Mouse (Mus musculus) lung, embryonic 16.5 days (tissue): ENCODE measurements at regions not wholly inside any gene's neighbourhood (a gene's known extent, or its start where the extent isn't known, plus 50 kb on each side); places are given as distances from the start of the nearest gene placed in this dataset.

ENCODE experiments used
- ATAC-seq: fragments of 200-750 bp; cut with Nextera tagmentation; 2 replicates; pipeline ENCODE4 v1.8.0; 2017; ENCODE audit warnings: low read depth, mild to moderate bottlenecking, moderate library complexity
- H3K27ac ChIP-seq: fragments of 300-500 bp; sonication (generic); 2 replicates; pipeline ENCODE4 v1.5.1; 2014; ENCODE audit warnings: mild to moderate bottlenecking, control low read depth, low read length
- H3K27me3 ChIP-seq: fragments of 300-500 bp; sonication (generic); 2 replicates; pipeline ENCODE4 v1.6.1; 2014; ENCODE audit warnings: low read depth, low read length, mixed read lengths; ENCODE audit not compliant: control insufficient read depth, insufficient read depth
- H3K36me3 ChIP-seq: fragments of 300-500 bp; sonication (generic); 2 replicates; pipeline ENCODE4 v1.6.1; 2014; ENCODE audit warnings: low read length; ENCODE audit not compliant: control insufficient read depth, insufficient read depth
- H3K4me1 ChIP-seq: fragments of 300-500 bp; sonication (generic); replicated peaks from 2 replicates; pipeline ENCODE4 v1.6.1; 2014; ENCODE audit warnings: low read length, mixed read lengths; ENCODE audit not compliant: control insufficient read depth, insufficient read depth
- H3K4me2 ChIP-seq: fragments of 300-500 bp; sonication (generic); 2 replicates; pipeline ENCODE4 v1.6.1; 2014; ENCODE audit warnings: low read depth, low read length, control low read depth
- H3K4me3 ChIP-seq: fragments of 300-500 bp; sonication (generic); 2 replicates; pipeline ENCODE4 v1.5.1; 2014; ENCODE audit warnings: mild to moderate bottlenecking, low read length, control low read depth
- H3K9ac ChIP-seq: fragments of 300-500 bp; sonication (generic); 2 replicates; pipeline ENCODE4 v1.6.1; 2014; ENCODE audit warnings: low read length, control low read depth
- H3K9me3 ChIP-seq: fragments of 300-500 bp; sonication (generic); 2 replicates; pipeline ENCODE4 v1.6.1; 2016; ENCODE audit warnings: low read length; ENCODE audit not compliant: control insufficient read depth
- WGBS: fragments of 180-500 bp; shearing (Covaris S2); extraction: QIAGEN DNeasy Blood & Tissue Kit; methylation state at CpG from one replicate; pipeline ENCODE4 v1.1.7; 2014; 5-methylcytosine and 5-hydroxymethylcytosine counted together

DNA sequence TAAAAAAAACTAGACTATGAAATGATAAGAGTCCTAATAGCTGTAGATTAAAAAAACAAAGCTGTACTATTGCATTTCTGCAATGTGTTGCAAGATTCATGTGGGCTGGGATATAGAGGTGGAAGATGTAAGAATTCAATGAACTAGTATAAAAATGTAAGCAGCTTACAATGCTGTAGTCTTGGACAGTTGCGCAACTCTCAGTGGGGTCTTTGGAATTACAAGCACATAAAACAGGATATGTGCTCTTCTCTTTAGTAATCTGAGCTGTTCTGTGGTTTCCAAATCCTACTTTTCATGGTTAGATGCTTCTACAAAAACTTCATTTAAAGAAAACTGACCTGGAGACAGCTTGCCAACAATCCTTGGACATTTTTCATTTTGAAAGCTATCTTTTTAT is 609.3 kb downstream of the Adgrl2 start:
- H3K4me1 ChIP-seq: no peaks in the 10 kb centered on the region
- WGBS: 97% methylated on average over 1 of the region's 1 CpGs
- H3K27me3 ChIP-seq: no peaks in the 10 kb centered on the region
- no peaks in the 10 kb centered on the region for H3K36me3 ChIP-seq
- H3K9ac ChIP-seq: no peak overlapping the region
- H3K9me3 ChIP-seq: no peaks in the 10 kb centered on the region
- no peak for ATAC-seq
- no peak overlapping the region for H3K4me2 ChIP-seq
- no peak overlapping the region for H3K4me3 ChIP-seq
- no peak overlapping the region for H3K27ac ChIP-seq

DNA sequence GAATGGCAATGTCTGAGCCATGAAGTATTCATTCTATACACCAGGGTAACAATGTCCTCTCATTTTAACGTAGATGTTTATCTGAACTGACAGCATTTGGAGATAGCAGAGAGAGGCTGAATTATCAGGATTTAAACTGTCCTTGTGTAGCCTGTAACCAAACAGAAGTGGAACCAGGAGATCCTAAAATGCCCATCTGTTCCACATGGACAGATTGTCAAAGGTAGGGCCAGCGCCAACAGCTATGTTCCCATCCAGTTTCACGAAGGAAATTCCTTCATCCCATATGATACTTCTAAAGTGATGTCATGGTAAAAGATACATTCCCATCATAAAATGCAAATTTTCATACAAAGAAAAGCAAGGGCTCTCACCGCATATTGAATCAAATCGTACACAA is 627.0 kb downstream of the Adgrl2 start:
- H3K4me1 ChIP-seq: peaks cover 9% of the 10 kb centered on the region
- whole genome bisulfite sequencing: 74% methylated on average over 5 of the region's 5 CpGs
- H3K9ac ChIP-seq: no peak overlapping the region
- ATAC-seq: no peak
- peak overlapping the region; percentile 43; the same call in 1 of the 2 replicates for H3K27ac ChIP-seq
- H3K27me3 ChIP-seq: no peaks in the 10 kb centered on the region
- no peaks in the 10 kb centered on the region for H3K9me3 ChIP-seq
- H3K4me2 ChIP-seq: no peak overlapping the region
- H3K36me3 ChIP-seq: no peaks in the 10 kb centered on the region
- no peak overlapping the region for H3K4me3 ChIP-seq

DNA sequence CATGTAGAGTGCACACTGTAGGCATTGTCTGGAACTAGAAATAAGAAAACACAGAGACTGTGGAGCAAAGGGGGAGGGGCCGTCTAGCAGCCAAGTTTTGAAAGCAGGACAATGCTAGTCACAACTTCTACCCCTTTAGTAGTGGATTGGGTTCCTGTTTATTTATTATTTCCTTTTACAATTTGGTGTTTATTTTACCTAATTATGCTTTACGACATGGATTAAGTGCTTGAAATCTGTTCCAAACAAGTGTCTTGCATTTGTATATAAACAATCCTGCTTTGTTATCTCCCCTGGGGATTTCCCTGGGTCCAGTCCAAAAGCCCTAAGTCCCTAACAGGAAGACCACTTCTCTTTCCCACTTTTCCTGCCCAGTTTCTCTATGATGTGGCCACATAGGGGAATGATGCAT is 627.9 kb downstream of the Adgrl2 start:
- peak; percentile 96 for ATAC-seq

DNA sequence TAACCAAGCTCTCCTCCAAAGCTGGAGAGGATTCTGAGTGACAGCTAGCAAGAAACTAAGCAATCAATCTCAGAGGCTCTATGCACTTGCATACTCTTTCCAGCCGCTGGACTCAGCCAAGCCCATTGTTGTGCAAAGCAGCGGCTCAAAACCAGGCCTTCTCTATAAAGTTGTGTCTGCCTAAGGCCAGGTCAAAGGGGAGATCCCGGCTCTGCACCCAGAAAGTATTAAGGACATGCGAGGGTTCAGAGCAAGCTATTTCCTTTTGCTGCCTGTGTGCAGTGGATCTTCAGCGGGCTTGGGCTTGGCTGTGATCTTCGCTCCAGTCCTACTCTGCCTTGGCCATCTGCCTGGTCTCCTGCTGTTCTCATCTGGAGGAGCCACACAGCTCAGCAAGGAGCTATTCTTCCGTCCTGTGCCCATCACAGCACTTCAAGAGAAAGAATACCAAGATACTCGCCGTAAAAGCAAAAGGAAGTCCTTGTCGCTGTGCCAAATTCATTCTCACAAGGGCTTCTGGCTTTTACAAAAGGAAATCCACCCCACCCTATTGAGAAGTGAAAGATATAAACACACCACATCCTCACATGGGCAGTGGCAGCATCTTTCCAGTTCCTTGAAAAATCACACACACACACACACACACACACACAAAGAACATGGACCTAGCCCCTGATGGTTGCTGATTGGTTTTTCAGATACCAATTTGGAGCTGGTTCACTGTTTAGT is 646.6 kb downstream of the Adgrl2 start:
- Histone ChIP-seq H3K9me3 (no peaks in the 10 kb centered on the region), H3K4me3 (peak overlapping the region; percentile 5; the same call in 1 of the 2 replicates), H3K27me3 (no peaks in the 10 kb centered on the region), H3K4me2 (peak overlapping the region; percentile 37; the same call in 1 of the 2 replicates), H3K9ac (no peak overlapping the region), H3K27ac (peak overlapping the region; percentile 82), H3K36me3 (no peaks in the 10 kb centered on the region), H3K4me1 (peaks cover 15% of the 10 kb centered on the region)
- WGBS: 18% methylated on average over 10 of the region's 10 CpGs
- peak; percentile 92 for ATAC-seq

More for the DNA sequence above, 627.9 kb downstream of the Adgrl2 start:
- Histone ChIP-seq H3K27me3 (no peaks in the 10 kb centered on the region), H3K4me2 (no peak overlapping the region), H3K4me3 (no peak overlapping the region), H3K36me3 (no peaks in the 10 kb centered on the region), H3K9me3 (no peaks in the 10 kb centered on the region), H3K27ac (peak overlapping the region; percentile 22; the same call in 1 of the 2 replicates), H3K4me1 (peaks cover 9% of the 10 kb centered on the region), H3K9ac (no peak overlapping the region)
- 24% methylated on average over 2 of the region's 2 CpGs for WGBS

DNA sequence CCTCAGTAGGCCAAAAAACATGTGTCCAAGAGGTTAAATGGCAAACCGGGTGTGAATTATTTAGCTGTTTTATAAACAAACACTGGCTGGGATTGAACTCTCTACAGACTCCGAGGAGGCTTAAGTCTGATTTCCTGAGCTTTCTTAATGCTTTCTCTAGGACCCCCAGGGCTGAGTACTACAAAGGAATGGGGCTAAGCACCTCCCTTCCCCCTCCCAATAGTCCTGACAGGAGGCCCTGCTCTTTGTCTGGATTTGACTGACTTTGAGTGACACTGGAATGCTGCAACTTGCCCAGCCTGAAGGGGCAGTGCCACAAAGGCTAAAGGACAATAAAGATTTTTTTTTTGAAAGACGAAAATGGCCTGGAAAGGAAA is 647.1 kb downstream of the Adgrl2 start:
- H3K4me2 ChIP-seq: peak overlapping the region; percentile 37; the same call in 1 of the 2 replicates
- 4% methylated on average over 3 of the region's 3 CpGs for WGBS
- no peaks in the 10 kb centered on the region for H3K27me3 ChIP-seq

DNA sequence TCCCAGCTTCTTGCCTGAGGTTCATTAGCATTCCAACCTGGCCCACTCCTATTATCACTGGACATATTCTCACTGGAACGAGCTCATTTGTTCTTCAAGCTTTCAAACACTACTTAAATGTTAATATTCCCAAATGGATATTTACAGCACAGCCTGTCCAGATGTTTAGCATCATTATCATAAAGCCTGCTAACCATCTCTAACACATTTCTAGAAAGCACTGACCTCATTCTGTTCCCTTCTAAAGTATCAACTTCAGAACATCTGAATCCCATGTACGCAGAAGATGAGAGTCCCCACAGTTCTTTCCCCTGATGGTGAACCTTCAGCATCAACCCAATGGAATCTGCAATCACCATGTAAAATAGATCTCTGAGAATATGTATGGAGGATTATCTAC is 651.1 kb downstream of the Adgrl2 start:
- no peaks in the 10 kb centered on the region for H3K36me3 ChIP-seq
- H3K4me3 ChIP-seq: no peak overlapping the region
- ATAC-seq: peak; percentile 62
- H3K9me3 ChIP-seq: no peaks in the 10 kb centered on the region
- no peaks in the 10 kb centered on the region for H3K27me3 ChIP-seq
- peaks cover 21% of the 10 kb centered on the region for H3K4me1 ChIP-seq
- no peak overlapping the region for H3K27ac ChIP-seq
- no peak overlapping the region for H3K4me2 ChIP-seq
- 50% methylated on average over 2 of the region's 2 CpGs for WGBS
- no peak overlapping the region for H3K9ac ChIP-seq

More for the DNA sequence above, 647.1 kb downstream of the Adgrl2 start:
- Histone ChIP-seq H3K9me3 (no peaks in the 10 kb centered on the region), H3K4me3 (no peak overlapping the region), H3K36me3 (no peaks in the 10 kb centered on the region), H3K27ac (peak overlapping the region; percentile 82), H3K4me1 (peaks cover 15% of the 10 kb centered on the region), H3K9ac (no peak overlapping the region)
- peak; percentile 74 for ATAC-seq

DNA sequence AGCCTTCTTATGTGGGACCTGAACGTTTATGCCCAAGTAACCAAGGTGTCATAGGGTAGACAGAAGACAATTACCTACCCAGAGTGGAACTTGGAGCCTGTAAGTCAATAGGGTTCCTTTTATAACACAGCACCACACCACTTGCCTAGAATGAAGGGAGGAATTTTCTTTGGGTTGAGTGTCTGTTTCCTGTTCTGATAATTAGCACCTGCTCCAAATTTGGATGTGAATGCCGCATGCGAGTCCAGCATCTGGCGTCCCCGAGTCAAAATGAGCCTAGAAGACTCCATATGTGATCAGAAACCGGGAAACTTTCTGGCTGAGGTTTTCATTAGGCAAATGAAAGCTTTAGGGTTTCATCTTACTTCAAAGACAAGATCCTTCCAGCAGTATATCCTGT is 653.7 kb downstream of the Adgrl2 start:
- Histone ChIP-seq H3K9ac (no peak overlapping the region), H3K4me1 (peaks cover 6% of the 10 kb centered on the region; the same call in 1 of the 2 replicates), H3K27ac (no peak overlapping the region), H3K27me3 (no peaks in the 10 kb centered on the region), H3K9me3 (no peaks in the 10 kb centered on the region), H3K4me3 (no peak overlapping the region), H3K4me2 (no peak overlapping the region), H3K36me3 (no peaks in the 10 kb centered on the region)
- ATAC-seq: no peak
- WGBS: 41% methylated on average over 6 of the region's 6 CpGs

DNA sequence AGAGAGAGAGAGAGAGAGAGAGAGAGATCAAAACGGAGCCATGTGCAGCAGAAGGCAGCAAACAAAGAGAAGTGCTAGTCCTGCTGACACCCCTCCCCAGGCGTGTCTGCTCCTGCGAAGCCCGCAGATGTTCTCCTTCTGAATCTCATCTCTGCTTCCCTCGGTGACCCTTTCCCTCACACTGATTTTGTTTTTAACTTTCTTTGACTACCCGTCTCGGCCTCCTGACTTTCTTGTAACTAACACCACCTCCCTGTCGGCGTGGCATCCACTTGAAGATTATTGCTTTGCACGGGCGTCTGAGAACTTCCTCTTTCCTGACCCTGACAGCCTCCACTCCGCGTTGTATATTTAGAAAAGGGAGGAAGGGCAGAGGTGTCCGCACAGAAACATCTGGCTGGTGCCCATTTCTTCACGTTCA is 654.3 kb downstream of the Adgrl2 start:
- 0 out of 2 replicates have a peak overlapping the region, but pooled peaks have one; percentile 9 for H3K4me3 ChIP-seq
- no peak overlapping the region for H3K9ac ChIP-seq
- 13% methylated on average over 15 of the region's 15 CpGs for WGBS
- H3K27ac ChIP-seq: no peak overlapping the region
- peak overlapping the region; percentile 47 for H3K4me2 ChIP-seq
- H3K36me3 ChIP-seq: no peaks in the 10 kb centered on the region
- ATAC-seq: peak; percentile 70; the same call in 1 of the 2 replicates
- peaks cover 6% of the 10 kb centered on the region; the same call in 1 of the 2 replicates for H3K4me1 ChIP-seq
- no peaks in the 10 kb centered on the region for H3K27me3 ChIP-seq
- no peaks in the 10 kb centered on the region for H3K9me3 ChIP-seq

DNA sequence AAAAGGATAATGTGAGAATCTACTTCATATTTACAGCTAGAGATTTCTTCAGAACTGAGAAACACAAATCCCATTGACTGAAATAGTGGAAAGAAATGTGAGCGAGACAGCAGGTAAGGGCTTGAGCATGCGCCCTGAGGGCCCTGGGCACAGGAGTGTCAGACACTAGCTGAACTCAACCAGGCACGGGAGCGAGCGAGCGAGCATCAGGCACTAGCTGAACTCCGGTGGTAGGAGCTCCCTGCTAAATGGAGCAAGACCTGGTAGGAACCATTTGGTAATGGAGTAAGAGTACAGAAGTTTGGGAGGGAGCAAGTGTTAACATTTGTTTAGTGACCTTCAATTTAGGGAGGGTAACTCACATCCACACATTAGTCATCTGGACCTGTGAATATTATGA is 654.7 kb downstream of the Adgrl2 start:
- H3K9me3 ChIP-seq: no peaks in the 10 kb centered on the region
- no peak for ATAC-seq
- H3K4me2 ChIP-seq: peak overlapping the region; percentile 47; the same call in 1 of the 2 replicates
- no peak overlapping the region for H3K4me3 ChIP-seq
- H3K9ac ChIP-seq: no peak overlapping the region
- no peak overlapping the region for H3K27ac ChIP-seq
- peaks cover 6% of the 10 kb centered on the region; the same call in 1 of the 2 replicates for H3K4me1 ChIP-seq
- H3K27me3 ChIP-seq: no peaks in the 10 kb centered on the region
- 72% methylated on average over 7 of the region's 7 CpGs for WGBS
- H3K36me3 ChIP-seq: no peaks in the 10 kb centered on the region
